Mouse (Mus musculus): Measurements from ENCODE around the gene Nkx6-1. TPM values are rescaled to one million over a fixed set of nuclear protein-coding genes. Genes with fewer than 3 reads are reported as not detected.
A peak's percentile ranks its signal among the peaks of the same experiment; 100 is the strongest.

Gene Nkx6-1
- polyA plus RNA-seq, 1 experiment from 2014 or later: 1.6 TPM

DNA sequence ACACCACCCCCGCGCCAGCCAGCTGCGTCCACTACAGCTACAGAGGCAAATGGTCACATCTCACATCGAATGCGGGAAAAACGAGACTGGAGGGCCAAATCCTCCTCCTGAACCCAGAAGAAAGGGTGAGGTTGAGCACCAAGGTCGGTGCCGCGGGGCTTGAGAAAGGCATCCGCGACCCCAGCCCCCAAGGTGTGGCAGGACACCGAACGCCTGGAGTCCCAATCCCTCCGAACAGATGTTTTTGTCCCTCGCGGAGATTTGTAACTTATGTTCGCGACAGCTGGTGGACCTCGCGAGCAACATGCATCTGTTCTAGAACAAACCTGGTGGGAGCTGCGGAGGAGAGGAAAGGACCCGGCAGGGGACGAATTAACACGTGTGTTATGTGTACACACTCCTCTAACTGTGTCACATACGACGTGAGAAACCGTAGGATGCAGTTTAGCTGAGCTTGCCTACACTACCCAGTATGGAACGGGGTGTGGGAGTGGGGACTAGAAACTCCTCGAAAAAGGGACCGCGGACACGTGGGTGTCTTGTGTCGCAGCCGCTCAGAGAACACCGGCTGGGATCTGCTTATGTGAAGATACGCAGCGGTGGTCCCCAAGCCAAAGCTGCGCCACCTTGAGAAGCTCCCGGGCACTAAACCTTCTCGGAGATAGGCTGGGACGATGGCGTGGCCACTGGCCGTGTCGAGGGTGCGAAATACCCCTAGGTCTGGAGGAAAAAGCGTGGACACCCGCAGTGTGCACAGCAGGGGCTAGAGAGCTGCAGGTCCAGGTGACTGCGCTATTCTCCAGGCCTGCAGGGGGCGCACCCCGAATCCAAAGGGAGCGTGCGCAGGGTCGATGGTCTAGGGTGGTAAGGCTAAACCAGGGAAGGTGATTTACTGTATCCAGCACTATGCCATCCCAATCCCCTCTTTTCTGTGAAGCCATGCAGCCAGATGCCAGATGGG lies 16.8 kb downstream of the Nkx6-1 start:
- H3K9ac ChIP-seq (ENCODE audit: low read depth, low read length): no peak overlapping the region
- no peak overlapping the region for H3K27ac ChIP-seq (ENCODE audit: low read length)
- H3K36me3 ChIP-seq (ENCODE audit: control insufficient read depth, insufficient read depth, low read length): no peaks in the 10 kb centered on the region
- no peak for ATAC-seq
- 4% methylated on average over 53 of the region's 53 CpGs for WGBS
- no peaks in the 10 kb centered on the region; the same call in 1 of the 2 replicates for H3K9me3 ChIP-seq (replicated peaks; ENCODE audit: control insufficient read depth, low read length, poor library complexity, severe bottlenecking)
- no peaks in the 10 kb centered on the region; the same call in 1 of the 2 replicates for H3K4me1 ChIP-seq (ENCODE audit: control insufficient read depth, insufficient read depth, low read length)
- H3K27me3 ChIP-seq (ENCODE audit: control insufficient read depth, insufficient read depth, low read depth, low read length): peaks cover 72% of the 10 kb centered on the region
- peak overlapping the region; percentile 2; the same call in 1 of the 2 replicates for H3K4me3 ChIP-seq (ENCODE audit: low read depth, low read length)
- H3K4me2 ChIP-seq (ENCODE audit: low read length): 0 out of 2 replicates have a peak overlapping the region, but pooled peaks have one; percentile 8

- Histone ChIP-seq H3K27ac (ENCODE audit: low read length) (no peak overlapping the region), H3K4me1 (ENCODE audit: control insufficient read depth, insufficient read depth, low read length) (no peaks in the 10 kb centered on the region; the same call in 1 of the 2 replicates), H3K4me2 (ENCODE audit: low read length) (no peak overlapping the region), H3K4me3 (ENCODE audit: low read depth, low read length) (no peak overlapping the region), H3K36me3 (ENCODE audit: control insufficient read depth, insufficient read depth, low read length) (no peaks in the 10 kb centered on the region), H3K27me3 (ENCODE audit: control insufficient read depth, insufficient read depth, low read depth, low read length) (peaks cover 77% of the 10 kb centered on the region), H3K9ac (ENCODE audit: low read depth, low read length) (no peak overlapping the region), H3K9me3 (replicated peaks; ENCODE audit: control insufficient read depth, low read length, poor library complexity, severe bottlenecking) (no peaks in the 10 kb centered on the region; the same call in 1 of the 2 replicates)
- no peak for ATAC-seq
- 32% methylated on average over 20 of the region's 20 CpGs for WGBS
Observed at GRCm38 (mm10) chr5:101646961-101647575, 17.7 kb downstream of the Nkx6-1 start.

DNA sequence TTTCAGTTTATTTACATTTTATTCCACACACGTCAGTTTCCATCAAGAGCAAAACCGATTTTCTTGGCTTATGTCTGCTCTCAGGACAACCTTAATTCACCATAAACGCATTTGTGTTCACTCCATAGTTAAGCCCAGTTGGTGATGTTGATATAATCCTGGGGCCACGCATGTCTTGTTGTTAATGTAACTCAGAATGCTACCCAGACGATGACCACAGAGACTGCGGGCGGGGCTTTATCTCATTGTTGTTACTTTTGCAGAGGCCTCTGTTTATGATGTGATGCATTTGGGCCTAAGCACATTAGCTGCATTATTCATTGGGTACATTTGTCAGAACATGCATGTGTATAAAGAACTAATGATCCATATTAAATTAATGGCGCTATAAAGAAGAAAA lies 19.7 kb downstream of the Nkx6-1 start:
- no peak for ATAC-seq
- Histone ChIP-seq H3K27ac (ENCODE audit: low read length) (no peak overlapping the region), H3K9me3 (replicated peaks; ENCODE audit: control insufficient read depth, low read length, poor library complexity, severe bottlenecking) (no peaks in the 10 kb centered on the region), H3K4me3 (ENCODE audit: low read depth, low read length) (no peak overlapping the region), H3K27me3 (ENCODE audit: control insufficient read depth, insufficient read depth, low read depth, low read length) (peaks cover 77% of the 10 kb centered on the region), H3K36me3 (ENCODE audit: control insufficient read depth, insufficient read depth, low read length) (no peaks in the 10 kb centered on the region), H3K4me2 (ENCODE audit: low read length) (no peak overlapping the region), H3K9ac (ENCODE audit: low read depth, low read length) (no peak overlapping the region), H3K4me1 (ENCODE audit: control insufficient read depth, insufficient read depth, low read length) (no peaks in the 10 kb centered on the region; the same call in 1 of the 2 replicates)
- WGBS: 76% methylated on average over 8 of the region's 8 CpGs

DNA sequence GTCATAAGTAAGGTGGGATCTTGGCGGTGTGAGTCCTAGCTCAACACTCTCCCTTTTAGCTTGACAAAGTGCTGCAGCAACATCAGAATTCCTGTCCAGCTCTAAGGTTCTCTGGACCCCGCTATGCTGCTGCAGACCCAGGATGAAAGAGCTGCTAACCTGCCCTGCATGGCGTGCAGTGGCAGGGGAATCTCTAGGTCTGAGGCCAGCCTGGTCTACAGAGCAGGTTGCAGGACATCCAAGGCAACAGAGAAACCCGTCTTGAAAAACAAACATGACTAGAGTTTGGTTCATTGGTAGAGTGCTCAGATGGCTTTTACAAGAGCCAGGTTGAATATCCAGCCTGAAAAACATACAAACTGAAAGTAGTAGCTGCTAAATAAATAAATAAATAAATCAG lies 26.7 kb downstream of the Nkx6-1 start:
- Histone ChIP-seq H3K27me3 (ENCODE audit: control insufficient read depth, insufficient read depth, low read depth, low read length) (peaks cover 34% of the 10 kb centered on the region), H3K4me1 (ENCODE audit: control insufficient read depth, insufficient read depth, low read length) (no peaks in the 10 kb centered on the region), H3K9ac (ENCODE audit: low read depth, low read length) (no peak overlapping the region), H3K36me3 (ENCODE audit: control insufficient read depth, insufficient read depth, low read length) (no peaks in the 10 kb centered on the region), H3K9me3 (replicated peaks; ENCODE audit: control insufficient read depth, low read length, poor library complexity, severe bottlenecking) (no peaks in the 10 kb centered on the region), H3K4me2 (ENCODE audit: low read length) (no peak overlapping the region), H3K4me3 (ENCODE audit: low read depth, low read length) (no peak overlapping the region), H3K27ac (ENCODE audit: low read length) (no peak overlapping the region)
- ATAC-seq: no peak
- WGBS: 85% methylated on average over 4 of the region's 4 CpGs

Other genes starting within 250 kb of the Nkx6-1 start
- gene Cds1, start 100.1 kb upstream of the Nkx6-1 start, polyA plus RNA-seq (2015; fragmentation: Nextera tagmentation; extraction: Ambion mirVana): 8.0 and 9.2 TPM in 2 replicates